Mouse (Mus musculus): ENCODE measurements around the gene Prdx6.

The Prdx6 gene

DNA sequence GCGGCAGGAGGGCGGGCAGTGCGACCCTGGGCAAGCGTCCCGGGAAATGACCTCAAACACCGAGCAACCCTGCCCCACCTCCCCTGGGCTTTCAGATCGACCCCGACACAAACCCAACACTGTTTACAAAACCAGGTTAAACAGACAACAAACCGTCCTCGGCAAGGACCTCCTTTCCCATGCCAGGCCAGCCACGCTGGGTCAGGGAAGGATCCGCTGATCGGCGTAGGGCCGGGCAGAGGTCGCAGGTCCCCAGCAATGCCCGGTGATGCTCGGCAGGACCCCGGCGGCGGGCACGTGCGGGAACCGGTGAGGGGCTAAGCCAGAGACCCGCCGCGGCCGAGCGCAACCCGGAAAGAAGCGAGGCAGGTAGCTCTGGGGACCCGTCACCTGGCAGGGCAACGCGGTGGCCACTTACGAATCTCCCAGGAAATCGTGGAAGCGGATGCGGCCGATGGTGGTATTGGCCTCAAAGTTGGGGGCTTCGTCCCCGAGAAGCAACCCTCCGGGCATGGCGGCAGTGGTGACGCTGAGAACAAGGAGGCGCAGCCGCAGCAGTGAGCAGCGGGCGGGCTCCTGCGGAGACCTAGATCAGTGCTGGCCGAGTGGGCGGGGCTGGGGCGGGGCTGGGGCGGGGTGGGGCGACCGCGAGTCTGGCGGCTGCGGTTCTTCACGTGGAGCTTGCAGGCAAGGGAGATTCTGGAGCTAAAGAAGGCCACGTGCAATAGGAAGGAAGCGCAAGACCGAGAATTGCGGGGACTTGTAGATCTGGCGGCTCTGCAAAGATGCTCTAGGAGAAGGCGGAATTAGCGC, at the start of gene Prdx6:
Gene Prdx6 (minus strand): TSS at position 616 of the 813 bp plus-strand sequence.
- under 1% methylated on average over 66 of the region's 66 CpGs for WGBS

DNA sequence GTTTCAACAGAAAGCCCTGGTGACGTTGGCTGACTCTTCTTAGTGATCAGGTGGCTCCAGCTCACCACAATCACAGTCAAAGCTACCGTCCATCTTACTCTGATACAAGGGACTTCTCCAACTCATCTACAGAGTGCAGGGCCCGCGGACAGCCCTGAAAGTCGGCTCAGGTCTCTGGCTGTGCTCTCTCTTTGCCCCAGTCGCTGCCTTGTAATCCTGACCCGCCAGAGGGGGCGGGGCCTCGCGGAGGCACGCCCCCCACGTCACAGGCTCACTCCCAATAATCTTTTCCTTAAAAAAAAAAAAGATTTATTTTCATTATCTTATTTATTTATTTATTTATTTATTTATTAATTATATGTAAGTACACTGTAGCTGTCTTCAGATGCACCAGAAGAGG, 37.2 kb upstream of the Prdx6 start:
- 59% methylated on average over 12 of the region's 12 CpGs for WGBS

DNA sequence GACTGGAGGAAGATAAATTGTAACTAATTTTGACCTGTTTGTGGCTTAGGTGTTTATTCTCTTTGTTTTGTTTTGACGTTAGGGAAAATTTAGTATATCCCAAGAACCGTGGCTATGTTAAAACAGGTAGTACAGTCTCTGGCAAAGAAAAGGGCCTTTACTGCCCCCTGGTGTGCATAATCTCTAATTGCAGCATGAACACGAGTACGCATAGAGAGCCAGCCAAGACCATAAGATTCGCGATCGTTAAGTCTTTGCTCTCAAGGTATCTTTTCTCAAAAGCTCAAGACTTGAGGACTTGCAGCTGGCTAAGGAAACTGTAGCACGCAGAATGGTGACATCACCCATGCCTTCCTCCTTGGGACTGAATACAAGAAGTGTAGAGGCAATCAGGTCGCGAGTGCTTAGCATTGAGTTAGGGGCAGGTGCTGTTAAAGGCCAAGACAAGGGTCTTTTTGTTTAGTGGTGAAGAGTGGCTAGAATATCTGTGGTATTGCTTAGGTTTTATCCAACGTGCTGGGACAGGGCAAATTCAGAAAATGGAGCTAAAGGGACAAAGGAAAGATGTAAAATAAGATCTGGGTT, 35.8 kb upstream of the Prdx6 start:
- WGBS = 14% methylated on average over 11 of the region's 11 CpGs

DNA sequence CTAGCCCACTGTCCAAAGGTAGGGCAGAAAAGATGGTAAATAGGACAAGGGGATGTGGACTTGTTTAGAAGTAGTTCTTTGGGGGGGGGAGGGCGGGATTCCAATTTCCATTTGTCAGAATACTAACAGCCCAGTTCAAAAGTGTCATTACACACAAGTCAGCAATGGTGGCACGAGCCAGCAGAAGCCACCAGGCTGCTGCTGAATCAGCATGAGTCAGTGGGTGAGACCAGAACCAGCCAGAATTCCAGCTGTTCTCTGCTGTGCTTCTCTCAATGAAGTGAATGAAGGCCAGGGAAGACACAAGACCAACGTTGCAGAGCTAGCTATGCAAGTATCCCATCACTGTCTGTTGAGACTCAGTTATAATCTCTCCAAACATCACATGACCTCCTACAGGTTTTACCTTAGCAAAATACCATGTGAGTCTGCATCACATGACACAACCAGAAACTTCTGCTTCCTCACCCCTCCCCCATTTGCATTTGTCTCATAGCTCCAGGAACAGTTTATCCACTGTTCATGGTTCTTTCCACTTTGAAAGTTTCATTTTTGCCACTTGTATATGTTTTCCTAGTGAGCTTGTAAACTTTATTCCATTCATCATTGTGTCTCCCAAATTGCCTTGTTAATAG, 30.2 kb upstream of the Prdx6 start:
- WGBS = 73% methylated on average over 3 of the region's 3 CpGs

DNA sequence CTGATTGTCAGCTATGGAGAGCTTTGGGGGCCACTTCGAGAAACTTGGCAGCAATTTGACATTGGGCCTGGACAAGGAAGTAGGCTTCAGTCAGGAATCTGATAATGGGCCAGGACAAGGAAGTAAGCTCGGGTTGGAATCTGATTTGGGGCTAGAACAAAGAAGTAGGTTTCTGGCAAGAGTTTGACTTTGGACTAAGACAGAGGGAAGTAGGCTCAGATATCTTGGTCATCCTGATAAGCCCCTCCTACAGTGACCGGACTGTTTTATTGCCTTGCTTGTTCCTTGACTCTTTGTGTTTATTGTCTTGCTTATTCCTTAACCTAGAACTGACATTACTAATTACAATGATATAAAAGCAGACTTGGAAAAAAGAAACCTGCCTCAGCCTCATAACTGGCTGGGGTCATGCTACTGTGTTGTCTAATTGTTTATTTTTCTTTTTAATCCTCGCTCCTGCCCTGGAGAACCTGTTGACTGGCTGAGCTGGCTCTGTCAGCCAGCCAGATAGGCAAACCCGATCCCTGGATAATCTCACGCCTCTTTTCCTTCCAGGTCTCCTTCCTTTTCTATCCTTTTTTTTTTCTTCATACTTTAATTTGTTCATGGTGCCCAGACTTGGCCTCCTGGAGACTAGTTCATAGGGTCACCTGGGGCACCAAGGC, 28.4 kb upstream of the Prdx6 start:
- 59% methylated on average over 6 of the region's 6 CpGs for WGBS

DNA sequence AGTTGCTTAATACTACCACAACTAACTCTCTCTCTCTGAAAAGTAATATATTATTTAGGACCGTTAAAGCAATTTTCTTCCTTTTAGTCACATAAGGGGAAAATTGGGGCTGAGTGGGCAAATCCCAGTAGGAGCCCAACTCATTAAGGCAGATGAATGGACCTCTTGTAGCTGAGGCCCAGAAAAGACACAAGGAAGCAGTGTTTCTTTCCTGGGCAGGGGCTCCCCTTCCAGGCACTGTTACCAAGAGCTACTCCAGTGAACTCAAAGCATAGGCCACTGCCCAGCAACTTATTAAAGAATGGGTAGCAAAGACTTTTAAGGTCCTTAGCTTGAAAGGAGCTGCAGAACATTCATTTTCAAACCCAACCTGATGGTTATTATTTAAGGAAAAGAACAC, 22.5 kb upstream of the Prdx6 start:
- 71% methylated on average over 1 of the region's 1 CpGs for WGBS

DNA sequence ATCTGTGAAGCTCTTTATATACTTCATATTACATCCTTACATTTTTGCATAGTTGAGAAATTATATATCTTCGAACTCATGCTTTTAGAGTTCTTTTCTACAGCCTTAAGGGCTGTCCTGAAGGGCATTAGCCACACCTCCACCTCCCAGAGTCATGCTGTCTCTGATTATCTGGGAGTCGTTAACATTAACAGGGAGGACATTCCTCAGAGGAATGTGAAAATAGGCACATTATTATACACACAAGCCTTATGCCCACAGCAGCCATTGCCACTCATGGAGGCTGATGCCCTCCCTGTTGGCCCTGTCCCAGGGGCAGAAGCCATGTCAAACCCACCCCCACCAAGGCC, 20.4 kb upstream of the Prdx6 start:
- 74% methylated on average over 2 of the region's 2 CpGs for WGBS

DNA sequence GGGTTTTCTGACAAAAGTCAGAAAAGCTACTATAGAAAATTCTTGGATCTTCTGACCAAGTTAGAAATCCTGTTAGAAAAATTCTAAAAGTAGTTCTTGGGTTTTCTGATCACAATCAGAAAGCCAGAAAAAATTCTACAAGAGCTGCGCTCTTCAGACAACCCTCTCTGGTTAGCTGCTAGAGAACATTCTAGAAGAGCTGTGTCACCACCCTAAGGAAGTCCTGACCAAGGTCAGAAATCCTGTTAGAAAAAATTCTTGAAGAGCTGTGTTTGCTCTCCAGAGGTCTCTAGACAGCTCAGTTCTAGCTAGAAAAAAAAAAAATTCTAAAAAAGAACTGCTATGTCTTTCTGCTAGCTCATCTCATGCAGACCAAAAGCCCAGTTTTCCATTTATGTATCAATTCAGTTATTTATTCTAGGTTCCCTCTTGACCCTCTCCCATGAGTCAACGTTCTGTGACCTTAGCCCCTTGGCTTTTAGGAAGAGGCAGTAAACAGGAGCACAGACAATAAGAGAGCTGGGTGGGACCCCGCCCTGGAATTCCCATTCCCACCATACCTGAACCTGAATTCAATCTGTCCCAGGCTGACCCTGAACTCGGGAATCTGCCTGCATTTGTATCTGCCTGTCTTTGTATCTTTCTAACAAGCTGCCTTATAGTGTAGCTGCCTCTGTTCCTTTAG, 19.9 kb upstream of the Prdx6 start:
- 82% methylated on average over 4 of the region's 4 CpGs for WGBS

DNA sequence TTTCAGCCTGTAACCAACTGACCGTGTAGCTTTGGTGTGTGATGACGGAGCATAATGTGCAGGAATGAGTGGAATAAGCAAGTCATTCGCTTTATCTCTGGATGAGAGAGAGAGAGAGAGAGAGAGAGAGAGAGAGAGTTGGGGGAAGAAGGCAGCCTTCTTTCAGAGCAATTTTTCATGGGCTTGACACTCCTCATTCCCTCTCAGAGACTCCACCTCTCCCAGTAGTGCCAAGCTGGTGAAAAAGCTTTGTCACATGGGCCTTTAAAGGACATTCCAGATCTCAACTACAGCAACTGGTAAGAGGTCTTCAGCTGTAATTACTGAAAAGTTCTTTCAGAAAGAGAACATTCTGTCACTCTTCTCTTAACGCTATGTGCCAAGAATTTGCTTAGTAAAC, 18.3 kb upstream of the Prdx6 start:
- WGBS = 76% methylated on average over 4 of the region's 4 CpGs

DNA sequence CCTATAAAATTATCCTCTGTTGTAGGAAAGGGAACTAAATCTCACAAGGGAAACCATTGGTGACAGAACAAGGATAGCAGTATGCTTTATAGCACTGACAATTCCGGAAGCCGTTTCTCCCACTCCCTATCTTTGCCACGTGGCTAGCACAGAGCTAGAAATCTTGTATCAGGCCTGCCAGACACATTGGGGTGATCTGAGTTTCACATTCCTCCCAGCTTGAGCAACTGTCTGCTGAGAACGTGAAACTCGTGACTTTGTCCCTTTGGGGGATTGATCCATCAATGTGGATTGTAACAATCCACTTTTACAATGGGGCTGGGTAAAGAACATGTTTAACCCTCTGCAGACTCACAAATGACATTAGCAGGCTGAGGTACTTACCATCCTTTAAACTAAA, 17.9 kb upstream of the Prdx6 start:
- 42% methylated on average over 5 of the region's 5 CpGs for WGBS

DNA sequence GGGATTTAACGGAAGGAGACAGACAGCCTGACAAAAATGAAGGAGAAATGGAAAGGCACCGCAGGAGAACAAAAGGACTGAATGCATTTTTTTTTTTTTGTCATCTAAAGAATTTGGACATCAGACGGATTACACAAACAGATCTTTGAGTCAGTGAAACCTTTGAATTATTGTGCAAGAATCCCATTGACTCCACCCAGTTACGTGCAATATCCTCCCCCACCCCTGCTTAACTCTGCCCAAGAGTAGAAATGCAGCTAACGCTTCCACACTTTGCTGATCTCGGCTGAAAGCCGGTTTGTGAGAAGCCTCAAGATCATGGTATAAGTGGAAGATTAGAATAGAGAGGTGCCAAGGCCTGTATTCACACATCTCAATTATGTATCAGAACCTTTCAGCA, 17.1 kb upstream of the Prdx6 start:
- WGBS = 79% methylated on average over 7 of the region's 7 CpGs

DNA sequence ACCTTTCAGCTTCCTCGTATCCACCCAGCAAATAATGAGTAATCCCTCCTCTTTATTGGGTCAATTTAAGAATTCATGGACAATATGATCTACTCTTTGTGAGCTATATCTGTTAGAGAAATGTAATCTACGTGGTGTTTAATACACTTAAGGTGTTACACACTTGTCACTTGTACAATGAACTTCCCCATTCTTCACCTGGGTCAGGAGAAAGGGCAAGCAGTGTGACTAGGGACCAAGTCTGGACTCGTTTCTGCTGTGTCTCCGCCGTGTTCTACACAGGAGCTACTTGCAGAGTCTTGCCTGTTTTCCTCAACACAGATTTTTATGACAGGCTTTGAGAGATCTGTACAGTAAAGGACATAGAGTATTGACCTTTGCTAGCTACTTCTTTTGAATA, 13.9 kb upstream of the Prdx6 start:
- 94% methylated on average over 5 of the region's 5 CpGs for WGBS

DNA sequence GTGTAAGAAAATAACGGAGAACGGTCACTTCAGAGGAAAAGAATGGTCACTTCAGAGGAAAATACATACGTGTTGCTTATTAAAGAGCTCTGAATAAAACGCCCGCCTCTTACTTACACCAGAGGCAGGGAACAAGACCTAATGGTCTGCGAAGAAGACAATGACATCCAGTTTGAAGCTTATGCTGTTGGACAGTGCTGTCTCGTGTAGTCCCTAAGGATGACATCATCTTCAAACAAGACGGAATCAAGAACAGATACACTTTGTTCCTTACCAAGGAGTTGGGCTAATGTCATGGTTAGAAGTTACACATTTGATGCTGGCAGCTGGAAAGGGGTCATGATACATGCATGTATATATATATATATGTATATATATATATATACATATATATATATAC, 12.6 kb upstream of the Prdx6 start:
- WGBS = 78% methylated on average over 8 of the region's 8 CpGs

DNA sequence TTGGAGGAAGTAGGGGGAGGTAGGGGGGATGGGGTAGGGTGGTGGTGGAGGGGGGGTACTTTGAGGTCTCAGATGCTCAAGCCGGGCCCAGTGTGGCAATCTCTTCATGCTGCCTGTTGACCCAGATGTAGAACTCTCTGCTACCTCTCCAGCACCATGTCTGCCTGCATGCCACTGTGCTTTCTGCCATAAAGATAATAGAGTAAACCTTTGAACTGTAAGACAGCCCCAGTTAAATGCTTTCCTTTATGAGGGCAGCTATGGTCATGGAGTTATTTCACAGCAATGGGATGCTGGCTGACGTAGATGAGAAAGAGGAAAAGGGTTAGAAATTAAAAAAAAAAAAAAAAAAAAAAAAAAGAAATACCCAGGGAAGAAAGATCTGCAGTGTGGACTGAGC, 11.5 kb upstream of the Prdx6 start:
- WGBS = 91% methylated on average over 2 of the region's 2 CpGs

DNA sequence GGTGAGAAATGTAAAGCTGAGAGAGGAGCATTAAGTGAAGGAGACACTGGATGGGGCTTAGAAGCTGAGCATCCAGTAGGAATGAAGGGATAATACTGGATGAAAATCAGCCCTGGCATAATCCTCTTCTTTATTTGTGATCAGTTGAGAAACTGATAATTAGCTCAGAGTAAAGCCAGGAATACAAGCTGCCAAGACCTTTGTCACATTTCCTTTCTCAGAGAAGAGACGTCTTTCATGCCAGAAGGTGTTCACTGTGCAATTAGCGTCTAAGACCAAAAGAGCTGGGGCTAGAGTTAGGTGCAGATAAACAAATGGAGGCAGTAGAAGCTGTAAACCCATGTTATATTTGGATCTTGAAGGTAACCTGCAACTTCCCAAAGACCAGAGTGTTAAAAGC, 9.7 kb upstream of the Prdx6 start:
- 61% methylated on average over 2 of the region's 2 CpGs for WGBS

DNA sequence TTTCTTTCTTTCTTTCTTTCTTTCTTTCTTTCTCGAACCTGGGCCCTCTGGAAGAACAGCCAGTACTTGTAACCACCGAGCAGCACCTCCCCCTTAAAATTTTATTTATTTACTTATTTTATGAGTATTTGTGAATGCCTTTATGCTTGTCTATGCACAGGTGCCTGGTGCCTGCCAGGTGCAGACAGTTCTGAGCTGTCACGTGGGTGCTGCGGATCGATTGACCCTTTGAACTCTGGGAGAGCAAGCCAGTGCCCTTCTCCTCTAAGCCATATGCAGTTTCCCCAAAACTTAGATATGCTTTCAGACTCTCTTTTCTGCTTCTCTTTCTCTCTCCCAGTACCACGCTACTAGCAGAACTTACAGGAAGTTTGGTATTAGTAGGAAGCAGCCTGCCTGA, 8.1 kb upstream of the Prdx6 start:
- 87% methylated on average over 5 of the region's 6 CpGs for WGBS

DNA sequence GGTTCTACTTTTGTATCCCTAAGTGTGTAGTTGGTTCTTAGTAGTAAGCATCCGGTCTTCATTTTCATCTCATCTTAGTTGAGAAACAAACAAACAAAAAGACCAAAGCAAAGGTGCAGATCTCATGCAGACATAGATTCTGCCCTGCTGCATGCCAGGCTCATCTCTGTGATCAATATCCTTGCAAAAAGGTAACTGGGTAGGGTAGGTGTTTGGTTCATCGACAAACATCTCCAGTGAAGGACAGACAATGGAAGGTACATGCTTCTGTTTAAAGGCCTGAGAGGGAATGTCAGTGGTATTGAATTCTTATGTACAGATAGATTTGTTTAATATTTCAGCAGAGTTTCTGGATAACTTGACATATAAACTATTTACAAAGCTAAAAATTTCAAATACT, 7.3 kb upstream of the Prdx6 start:
- 97% methylated on average over 2 of the region's 2 CpGs for WGBS

DNA sequence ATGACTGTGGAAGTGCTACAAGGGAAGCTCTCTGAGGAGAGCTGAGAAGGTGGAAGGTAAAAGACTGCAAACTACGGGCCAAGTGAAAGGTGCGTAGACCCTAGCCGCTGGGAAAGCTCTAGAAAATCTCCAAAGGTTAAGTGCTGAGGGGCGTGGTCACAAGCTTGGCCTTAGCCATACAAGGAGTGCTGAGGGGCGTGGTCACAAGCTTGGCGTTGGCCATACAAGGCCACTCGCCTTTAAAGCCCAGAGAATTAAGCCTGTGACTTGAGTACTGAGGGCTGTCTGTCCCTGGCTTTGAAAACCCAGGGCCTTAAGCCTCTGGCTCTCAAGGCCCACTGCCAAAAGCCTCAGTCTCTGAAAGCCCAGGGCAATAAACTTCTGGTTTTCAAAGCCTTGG, 5.9 kb upstream of the Prdx6 start:
- 80% methylated on average over 7 of the region's 7 CpGs for WGBS

DNA sequence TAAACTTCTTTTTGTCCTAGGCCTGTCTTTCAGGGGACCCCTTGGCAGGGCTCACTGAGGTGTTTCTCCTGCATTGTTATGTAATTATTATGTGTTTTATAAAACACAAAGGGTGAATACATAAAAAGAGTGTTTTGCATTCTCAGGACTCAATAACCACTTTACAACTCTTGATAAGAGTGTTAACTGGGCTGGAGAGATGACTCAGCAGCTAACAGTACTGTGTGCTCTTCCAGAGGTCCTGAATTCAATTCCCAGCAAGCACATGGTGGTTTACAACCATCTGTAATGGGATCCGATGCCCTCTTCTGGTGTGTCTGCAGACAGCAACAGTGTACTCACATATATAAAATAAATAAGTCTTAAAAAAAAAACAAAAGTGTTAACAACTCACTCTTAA, 3.3 kb upstream of the Prdx6 start:
- WGBS = 88% methylated on average over 1 of the region's 1 CpGs

DNA sequence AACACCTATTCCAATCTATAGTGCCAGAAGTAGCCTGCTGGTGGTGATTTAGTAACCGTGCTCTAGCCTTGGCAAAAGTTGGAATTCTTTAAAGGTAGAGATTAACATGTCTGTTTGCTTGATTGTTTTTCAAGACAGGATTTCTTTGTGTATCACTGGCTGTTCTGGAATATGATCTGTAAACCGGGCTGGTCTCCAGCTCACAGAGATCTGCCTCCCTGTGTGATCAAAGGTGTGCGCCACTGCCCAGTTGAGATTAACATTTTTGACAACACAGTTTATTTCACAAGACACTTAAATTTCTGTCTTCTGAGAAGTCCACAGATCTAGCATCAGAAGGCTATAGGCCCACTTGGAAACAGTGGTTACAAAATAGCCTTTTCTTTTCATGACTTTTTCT, 1.9 kb upstream of the Prdx6 start:
- WGBS = 90% methylated on average over 3 of the region's 3 CpGs

DNA sequence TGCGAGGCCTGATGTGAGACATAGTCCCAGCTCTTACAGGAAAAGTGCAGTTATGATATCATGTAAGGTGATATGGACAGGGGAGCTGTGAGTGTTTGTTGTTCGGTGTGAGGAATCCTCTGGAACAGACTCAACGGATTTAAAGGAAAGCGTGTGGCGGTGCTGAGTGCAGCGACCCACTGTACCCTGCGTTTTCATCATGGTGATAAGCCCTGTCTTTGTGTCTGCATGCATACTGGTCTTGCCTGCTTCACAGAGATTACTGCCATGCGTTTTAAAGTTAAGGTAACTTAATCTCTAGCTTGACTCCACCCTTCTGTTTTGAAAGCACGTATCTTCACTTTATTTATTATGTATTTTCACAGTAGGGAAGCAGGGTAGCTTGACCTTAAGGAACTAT, 1.3 kb upstream of the Prdx6 start:
- 94% methylated on average over 9 of the region's 9 CpGs for WGBS
